Mouse (Mus musculus): Measurements from ENCODE around the gene Nxnl2.
A peak's percentile ranks its signal among the peaks of the same experiment; 100 is the strongest.
"Not testable (repeated sequence)": the region's sequence is repeated elsewhere in the genome, so short reads cannot be mapped to it uniquely, and the experiment has no call there.

The Nxnl2 gene

DNA sequence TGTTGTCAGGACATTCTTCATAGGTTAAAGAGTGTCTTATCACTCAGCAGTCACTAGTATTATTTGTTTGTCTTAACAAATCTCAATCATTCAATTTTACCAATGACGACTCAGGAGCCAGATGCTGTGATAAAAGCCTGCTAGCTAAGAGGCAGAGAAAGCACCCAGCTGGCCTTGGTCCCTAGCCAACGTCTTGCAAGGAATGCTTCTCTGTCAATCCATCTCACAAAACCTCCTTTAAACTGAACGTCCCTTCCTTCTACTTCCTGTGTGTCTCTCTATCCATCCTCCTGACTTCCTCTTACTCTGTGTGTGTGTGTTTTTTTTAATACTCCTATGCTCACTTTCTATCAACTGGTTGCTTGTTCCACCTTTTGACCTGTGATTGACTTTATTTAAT is 8.5 kb downstream of the Nxnl2 start:
- DNase-seq (ENCODE audit: low read depth): no peak

DNA sequence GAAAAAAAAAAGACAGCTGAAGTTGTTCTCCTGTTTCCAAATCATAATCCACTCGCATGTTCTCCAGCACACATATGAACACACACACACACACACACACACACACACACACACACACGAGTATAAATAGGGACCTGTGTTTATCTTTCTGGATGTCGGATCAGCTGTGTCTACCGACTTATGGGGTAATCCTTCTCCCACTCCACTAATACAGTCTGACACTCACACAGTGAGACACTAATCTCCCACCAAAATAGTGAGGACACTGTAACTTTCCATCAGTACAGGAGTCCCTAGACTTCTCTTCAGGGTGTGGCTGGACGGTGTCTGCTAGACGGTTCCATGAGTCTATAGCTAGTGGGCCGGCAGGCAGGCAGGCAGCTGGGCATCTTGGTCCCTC is 11.4 kb downstream of the Nxnl2 start:
- no peak for DNase-seq (ENCODE audit: low read depth)

DNA sequence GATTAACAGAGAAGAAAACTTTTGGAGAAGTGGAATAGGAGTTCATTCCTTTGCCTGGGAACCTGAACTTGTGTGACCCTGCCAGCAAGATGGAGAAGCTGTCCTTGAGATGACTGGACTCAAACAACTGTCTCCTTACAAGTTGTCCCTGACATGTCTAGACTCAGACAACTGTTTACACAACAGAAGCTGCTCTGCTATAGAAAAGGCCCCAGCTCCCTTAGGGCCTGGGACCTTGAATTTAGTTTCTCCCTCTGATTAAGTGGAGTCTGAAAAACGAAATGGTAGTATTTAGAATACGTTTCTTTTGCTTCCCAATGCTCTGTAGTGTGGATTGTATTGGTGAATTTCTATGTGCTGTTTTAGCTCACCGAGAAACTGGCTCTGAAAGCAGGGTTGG is 14.1 kb downstream of the Nxnl2 start:
- no peak for DNase-seq (ENCODE audit: low read depth)

GRCm38 (mm10) chr13:51190336-51190735 is 19.5 kb downstream of the Nxnl2 start:
- DNase-seq (ENCODE audit: low read depth): no peak

DNA sequence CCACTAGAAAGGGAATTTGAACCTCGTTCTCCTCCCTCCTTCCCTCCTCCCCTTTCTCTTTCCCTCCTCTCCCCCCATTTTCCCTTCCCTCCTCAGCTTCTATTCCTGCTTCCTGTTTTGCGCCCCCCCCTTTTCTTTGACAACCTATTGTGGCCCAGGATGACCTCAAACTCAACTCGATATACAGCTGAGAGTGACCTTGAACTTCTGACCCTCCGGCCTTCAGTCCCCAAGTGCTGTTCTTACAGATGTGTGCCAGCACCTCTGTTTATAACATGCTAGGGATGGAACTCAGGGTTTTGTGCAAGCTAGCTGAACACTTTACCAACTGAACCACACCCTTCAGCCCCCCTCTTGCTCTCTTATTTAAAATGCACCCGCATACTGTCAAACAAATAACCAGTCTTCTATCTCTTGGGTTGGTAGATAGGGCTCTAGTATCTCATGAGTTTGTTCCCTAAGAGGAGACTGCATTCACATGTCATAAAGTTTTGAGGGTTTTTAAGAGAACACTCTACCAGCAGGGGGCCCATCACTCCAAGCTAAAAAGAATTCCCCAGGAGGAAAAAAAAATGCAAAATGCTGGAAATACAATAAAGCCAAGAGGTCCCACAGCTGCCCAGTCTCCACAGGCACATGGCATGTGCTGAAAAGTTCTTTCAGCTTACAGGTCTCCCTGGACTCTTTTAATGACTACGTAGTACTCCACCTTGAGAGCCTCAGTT is 20.8 kb downstream of the Nxnl2 start:
- DNase-seq (ENCODE audit: low read depth): no peak

DNA sequence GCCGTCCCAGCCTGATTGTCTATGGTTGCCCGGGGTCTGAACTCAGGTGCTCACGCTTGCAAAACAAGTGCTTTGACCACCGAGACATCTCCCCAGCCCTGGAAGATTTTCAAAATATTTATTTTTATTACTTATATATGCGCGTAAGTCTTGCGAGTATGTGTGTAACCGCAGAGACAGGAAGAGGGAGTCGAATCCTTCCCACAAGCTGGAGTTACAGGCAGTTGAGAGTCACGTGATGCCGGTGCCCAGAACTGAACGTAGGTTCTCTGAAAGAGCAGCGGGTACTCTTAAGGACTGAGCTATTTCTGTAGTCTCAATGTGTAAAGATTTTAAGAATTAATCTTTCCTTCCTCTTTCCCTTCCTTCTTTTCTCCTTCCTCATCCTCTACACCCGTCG is 23.1 kb downstream of the Nxnl2 start:
- peak; percentile 19 for DNase-seq (ENCODE audit: low read depth)

DNA sequence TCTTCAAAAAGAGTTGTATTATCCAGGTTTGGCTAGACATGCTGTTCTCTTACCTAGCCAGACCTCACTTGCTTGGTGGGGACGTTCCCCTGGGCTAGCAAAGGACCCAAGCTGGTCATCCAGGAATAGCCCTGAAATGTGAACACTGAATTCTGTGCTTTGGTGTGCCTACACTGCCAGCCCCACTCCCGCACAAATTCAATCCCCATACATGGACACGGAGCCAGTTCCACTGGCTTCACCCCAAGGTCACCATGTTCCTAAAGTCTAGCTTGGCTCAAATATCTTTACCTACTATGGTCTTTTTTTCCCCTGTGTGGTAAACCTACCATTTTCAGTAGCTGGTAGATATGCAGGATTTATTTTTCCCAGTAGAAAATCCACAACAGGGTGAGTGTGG is 26.9 kb downstream of the Nxnl2 start:
- DNase-seq (ENCODE audit: low read depth): no peak

DNA sequence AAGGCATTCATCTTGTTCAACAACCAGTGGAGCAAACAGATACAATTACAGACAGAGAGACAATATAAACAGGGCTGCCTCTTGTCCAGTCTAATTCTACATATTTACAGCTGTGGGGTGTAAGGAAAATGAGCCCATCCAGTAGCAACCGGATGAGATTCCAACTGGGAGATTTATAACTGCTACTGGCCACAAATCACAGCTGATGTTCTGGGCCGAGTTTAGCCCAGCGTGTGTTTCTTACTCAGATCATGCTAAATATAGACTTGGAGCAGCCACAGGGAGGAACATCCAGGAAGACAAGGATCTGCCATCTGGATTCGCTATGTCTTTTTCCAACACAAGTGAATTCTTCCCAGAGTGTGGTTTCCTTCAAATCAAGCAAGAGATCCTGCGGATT is 27.4 kb downstream of the Nxnl2 start:
- no peak for DNase-seq (ENCODE audit: low read depth)

DNA sequence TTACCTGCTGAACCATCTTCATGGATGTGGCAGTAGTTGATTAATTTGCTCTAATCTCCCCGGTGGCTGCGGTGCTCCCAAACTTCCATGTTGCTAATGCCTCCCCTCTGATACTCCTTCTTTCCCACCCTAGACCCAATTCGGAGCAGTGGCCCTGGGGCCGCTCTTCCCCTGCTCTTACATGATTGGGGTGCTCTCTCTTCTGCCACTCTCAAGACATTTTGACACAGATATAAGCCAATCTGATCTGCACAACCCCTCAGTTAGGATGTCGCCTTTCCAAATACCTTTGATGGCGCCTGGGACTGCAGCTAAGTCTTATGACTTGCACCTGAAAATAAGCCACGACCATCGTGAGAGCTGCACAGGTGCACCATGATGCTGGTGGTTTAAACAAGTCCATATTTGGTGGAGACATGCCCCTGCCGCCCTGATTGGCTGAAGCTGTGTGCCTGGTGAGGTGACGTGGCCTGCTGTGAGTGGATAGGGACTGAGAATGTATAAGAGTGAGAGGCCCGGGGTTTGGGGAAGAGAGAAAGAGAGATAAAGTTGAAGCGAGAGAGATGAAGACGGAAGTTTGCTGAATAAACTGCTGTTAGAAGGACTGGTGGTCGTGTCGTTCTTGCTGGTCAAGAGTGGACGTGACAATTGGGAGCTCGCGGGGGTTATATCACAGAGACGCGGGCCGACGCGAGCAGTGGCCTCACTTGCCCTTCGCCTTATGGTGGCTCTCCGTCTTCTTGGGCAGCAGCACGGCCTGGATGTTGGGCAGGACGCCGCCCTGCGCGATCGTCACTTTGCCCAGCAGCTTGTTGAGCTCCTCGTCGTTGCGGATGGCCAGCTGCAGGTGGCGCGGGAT is 31.4 kb downstream of the Nxnl2 start:
- DNase-seq (ENCODE audit: low read depth): not testable (repeated sequence)

GRCm38 (mm10) chr13:51202844-51203173 is 32.0 kb downstream of the Nxnl2 start:
- DNase-seq (ENCODE audit: low read depth): not testable (repeated sequence)

- no peak for DNase-seq (ENCODE audit: low read depth)
These were observed 32.6 kb downstream of the Nxnl2 start for GRCm38 (mm10) chr13:51203467-51203866.

DNA sequence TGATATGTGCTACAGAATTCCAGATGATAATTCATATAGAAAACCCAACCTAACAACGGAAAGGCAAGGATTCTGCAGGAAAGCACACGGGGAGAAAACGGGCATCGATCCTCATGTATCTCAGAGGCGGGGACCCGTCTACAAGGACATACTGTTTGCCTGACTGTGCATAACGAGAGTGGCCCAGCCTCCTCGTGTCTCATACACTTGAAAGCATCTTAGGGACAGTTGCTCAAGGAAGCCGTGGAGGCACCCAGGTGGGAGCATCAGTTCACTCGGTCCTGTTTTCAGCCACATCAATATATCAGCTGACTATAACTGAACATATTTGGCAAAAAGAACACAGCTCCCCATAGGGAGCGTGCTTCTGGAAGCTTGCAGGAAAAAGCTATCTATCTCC is 33.3 kb downstream of the Nxnl2 start:
- not testable (repeated sequence) for DNase-seq (ENCODE audit: low read depth)

DNA sequence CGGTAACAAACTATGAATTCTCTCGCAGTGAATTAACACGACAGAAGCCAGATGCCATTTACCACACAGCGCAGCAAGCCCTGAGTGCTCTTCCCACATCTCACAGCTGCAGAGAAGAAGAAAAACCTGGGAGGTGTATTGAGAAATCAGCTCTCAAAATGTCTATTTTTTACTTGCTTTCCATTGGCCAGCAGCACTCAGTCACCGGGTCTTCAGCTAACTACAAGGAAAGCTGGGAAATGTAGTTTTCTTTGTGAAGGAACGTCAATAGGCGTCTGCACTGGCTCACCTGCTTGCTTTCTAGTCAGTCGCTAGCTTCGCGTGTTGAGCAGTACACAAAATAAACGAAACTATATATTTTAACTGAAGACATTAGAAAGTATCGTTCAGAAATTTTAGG is 37.1 kb downstream of the Nxnl2 start:
- DNase-seq (ENCODE audit: low read depth): no peak

- no peak for DNase-seq (ENCODE audit: low read depth)
These were observed 37.7 kb downstream of the Nxnl2 start for GRCm38 (mm10) chr13:51208378-51209100.

DNA sequence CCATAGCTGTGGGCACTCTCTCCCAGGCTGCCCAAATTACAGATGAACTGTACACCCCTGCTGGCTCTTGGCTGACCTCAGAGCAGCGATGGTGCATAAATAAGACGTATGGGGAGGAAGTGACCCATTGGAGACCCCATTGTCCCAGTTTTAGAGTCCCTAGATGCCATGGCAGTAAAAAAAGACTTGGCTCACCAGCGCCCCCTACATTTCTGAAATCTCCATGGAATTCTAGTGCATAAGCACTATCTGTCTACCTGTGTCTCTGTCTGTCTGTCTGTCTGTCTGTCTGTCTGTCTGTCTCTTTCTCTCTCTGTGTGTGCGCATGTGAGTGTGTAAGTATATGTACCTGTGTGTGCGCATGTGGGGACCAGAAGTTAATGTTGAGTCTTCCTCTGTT is 39.8 kb downstream of the Nxnl2 start:
- no peak for DNase-seq (ENCODE audit: low read depth)

GRCm38 (mm10) chr13:51214746-51215145 is 43.9 kb downstream of the Nxnl2 start:
- DNase-seq (ENCODE audit: low read depth): no peak

- DNase-seq (ENCODE audit: low read depth): no peak
These were observed 50.1 kb downstream of the Nxnl2 start for GRCm38 (mm10) chr13:51220897-51221296.

GRCm38 (mm10) chr13:51221425-51222160 is 50.8 kb downstream of the Nxnl2 start:
- DNase-seq (ENCODE audit: low read depth): no peak

Data from naive thymus-derived CD4-positive, alpha-beta T cell, adult 2 months (primary cell).